Mouse (Mus musculus) kidney, embryonic 16.5 days (tissue): Measurements from ENCODE around the gene Kctd20. TPM values are rescaled to one million over a fixed set of nuclear protein-coding genes. Genes with fewer than 3 reads are reported as not detected.

Experiments
- ATAC-seq: fragments of 200-750 bp; cut with Nextera tagmentation; 2 replicates; pipeline ENCODE4 v1.8.0; 2017; ENCODE audit warnings: moderate TSS enrichment; ENCODE audit not compliant: low FRiP score, low TSS enrichment
- H3K27ac ChIP-seq: fragments of 300-500 bp; sonication (generic); 2 replicates; pipeline ENCODE4 v1.5.1; 2014; ENCODE audit warnings: low read length
- H3K27me3 ChIP-seq: fragments of 300-500 bp; sonication (generic); 2 replicates; pipeline ENCODE4 v1.6.1; 2014; ENCODE audit warnings: low read length, control low read depth, mixed read lengths; ENCODE audit not compliant: insufficient read depth
- H3K36me3 ChIP-seq: fragments of 300-500 bp; sonication (generic); 2 replicates; pipeline ENCODE4 v1.6.1; 2014; ENCODE audit warnings: low read length, control low read depth, mixed read lengths; ENCODE audit not compliant: insufficient read depth
- H3K4me1 ChIP-seq: fragments of 300-500 bp; sonication (generic); 2 replicates; pipeline ENCODE4 v1.6.1; 2014; ENCODE audit warnings: low read length, control low read depth, mixed read lengths; ENCODE audit not compliant: insufficient read depth
- H3K4me2 ChIP-seq: fragments of 300-500 bp; sonication (generic); replicated peaks from 2 replicates; pipeline ENCODE4 v1.6.1; 2014; ENCODE audit warnings: low read depth, low read length
- H3K4me3 ChIP-seq: fragments of 300-500 bp; sonication (generic); 2 replicates; pipeline ENCODE4 v1.5.1; 2014; ENCODE audit warnings: mild to moderate bottlenecking, low read length
- H3K9ac ChIP-seq: fragments of 300-500 bp; sonication (generic); replicated peaks from 2 replicates; pipeline ENCODE4 v1.6.1; 2014; ENCODE audit warnings: low read length
- H3K9me3 ChIP-seq: fragments of 300-500 bp; sonication (generic); 2 replicates; pipeline ENCODE4 v1.6.1; 2016; ENCODE audit warnings: low read length, control low read depth
- WGBS: fragments of 180-500 bp; shearing (Covaris S2); extraction: QIAGEN DNeasy Blood & Tissue Kit; methylation state at CpG from one replicate; pipeline ENCODE4 v1.1.7; 2014; 5-methylcytosine and 5-hydroxymethylcytosine counted together
- polyA plus RNA-seq: library from polyadenylated mRNA; unstranded; fragments of >200 nt; fragmentation: Nextera tagmentation; extraction: Ambion mirVana; gene quantifications from 2 replicates; pipeline ENCODE4 v1.2.1, GENCODE M21; 2015

The Kctd20 gene
- polyA plus RNA-seq, 1 experiment from 2014 or later: 89.5 TPM

DNA sequence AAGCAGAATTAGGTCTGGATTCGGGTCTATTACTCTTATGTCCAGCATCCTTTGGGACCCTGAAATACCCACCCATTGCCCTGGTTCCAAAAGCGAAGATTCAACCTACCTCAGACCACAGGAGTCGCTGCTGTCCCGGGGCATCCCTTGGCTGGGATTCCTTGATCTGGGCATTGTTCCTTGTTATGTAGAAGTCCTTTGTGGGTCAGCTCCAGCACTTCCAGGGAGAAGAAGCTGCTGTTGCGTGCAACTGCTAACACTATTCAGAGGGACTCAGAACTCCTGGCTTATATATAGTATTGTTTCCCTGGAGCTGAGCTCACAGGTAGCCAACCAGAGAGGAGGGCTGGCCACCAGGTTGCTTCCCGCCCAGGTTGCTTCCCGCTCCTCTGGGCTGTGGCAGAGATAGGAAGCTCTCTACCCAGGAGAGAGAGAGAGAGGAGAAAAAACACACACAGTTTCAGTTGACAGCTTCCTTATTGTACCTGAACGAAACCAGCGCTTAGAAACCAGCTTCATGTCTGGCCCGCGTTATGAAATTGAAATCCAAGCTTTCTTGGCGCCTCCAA, 36.6 kb upstream of the Kctd20 start, which contains the start of gene 4930539E08Rik:
TSS of gene 4930539E08Rik (minus strand) at position 265 of the 569 bp plus-strand sequence.
- no peak within 1 kb of the TSS for H3K9ac ChIP-seq
- no peaks in the 10 kb centered on the region for H3K36me3 ChIP-seq
- no peak within 1 kb of the TSS for H3K27ac ChIP-seq
- H3K27me3 ChIP-seq: no peaks in the 10 kb centered on the region
- H3K4me3 ChIP-seq: no peak within 1 kb of the TSS
- no peak for ATAC-seq
- no peaks in the 10 kb centered on the region for H3K9me3 ChIP-seq
- no peaks in the 10 kb centered on the region for H3K4me1 ChIP-seq
- no peak within 1 kb of the TSS for H3K4me2 ChIP-seq
- WGBS: 66% methylated on average over 12 of the region's 12 CpGs

DNA sequence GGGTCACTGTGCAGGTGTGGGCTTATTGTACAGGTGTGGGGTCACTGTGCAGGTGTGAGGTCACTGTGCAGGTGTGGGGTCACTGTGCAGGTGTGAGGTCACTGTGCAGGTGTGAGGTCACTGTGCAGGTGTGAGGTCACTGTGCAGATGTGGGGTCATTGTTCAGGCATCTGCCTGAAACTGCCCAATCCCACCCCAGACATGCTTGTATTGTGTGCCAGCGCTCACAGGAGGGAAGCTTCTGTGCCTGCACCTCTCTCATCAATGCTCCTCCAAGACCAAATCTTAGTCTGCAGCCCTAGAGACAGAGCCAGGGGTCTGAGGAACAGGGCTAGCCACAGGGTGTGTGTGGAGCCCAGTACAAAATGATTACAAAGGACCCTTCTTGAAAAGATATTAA, 35.2 kb upstream of the Kctd20 start:
- 87% methylated on average over 1 of the region's 1 CpGs for WGBS
- no peaks in the 10 kb centered on the region for H3K27me3 ChIP-seq
- ATAC-seq: no peak
- no peaks in the 10 kb centered on the region for H3K4me1 ChIP-seq
- no peak overlapping the region for H3K9ac ChIP-seq
- no peak overlapping the region for H3K4me2 ChIP-seq
- H3K4me3 ChIP-seq: no peak overlapping the region
- H3K27ac ChIP-seq: no peak overlapping the region
- no peaks in the 10 kb centered on the region for H3K36me3 ChIP-seq
- H3K9me3 ChIP-seq: no peaks in the 10 kb centered on the region

DNA sequence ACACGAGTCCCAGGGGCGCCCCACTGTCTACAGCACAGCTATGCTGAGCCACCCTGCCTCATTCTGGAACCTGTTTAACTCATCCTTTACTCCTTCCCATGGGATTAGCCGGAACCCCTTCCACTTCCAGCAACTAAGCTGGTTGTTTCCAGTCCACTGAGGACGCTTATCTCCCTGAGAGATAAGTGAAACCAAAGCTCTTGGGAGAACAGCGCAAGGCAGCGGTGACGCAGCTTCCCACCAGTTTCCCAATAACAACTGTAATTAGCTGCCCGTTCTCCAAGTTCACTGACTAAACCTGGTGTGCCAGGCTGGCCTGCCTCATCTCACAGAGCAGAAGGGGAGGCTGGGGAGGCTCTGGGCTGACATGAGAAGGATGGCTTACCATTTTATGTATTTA, 30.7 kb upstream of the Kctd20 start:
- no peak overlapping the region for H3K4me3 ChIP-seq
- peaks cover 17% of the 10 kb centered on the region for H3K4me1 ChIP-seq
- no peaks in the 10 kb centered on the region for H3K9me3 ChIP-seq
- H3K4me2 ChIP-seq: no peak overlapping the region
- ATAC-seq: no peak
- no peaks in the 10 kb centered on the region for H3K36me3 ChIP-seq
- H3K9ac ChIP-seq: no peak overlapping the region
- 72% methylated on average over 8 of the region's 8 CpGs for WGBS
- no peaks in the 10 kb centered on the region for H3K27me3 ChIP-seq
- H3K27ac ChIP-seq: no peak overlapping the region

DNA sequence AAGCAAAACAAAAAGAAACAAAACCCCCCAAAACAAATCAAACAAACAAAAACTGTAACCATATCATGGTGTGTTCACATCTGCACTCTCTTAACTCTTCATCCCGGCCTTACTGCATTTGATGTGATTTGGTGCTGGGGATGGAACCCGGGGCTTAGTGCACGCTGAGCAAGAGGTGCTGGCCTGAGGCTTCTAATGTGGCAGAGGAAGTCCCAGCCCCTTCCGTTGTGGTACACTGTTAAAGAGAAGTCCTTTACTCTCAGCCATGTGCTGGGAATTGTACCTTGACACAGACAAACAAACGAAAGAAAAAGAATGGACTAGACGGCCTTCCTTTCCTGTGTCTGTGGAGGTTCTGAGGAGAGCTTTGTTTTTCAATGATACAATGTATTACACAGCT, 29.7 kb upstream of the Kctd20 start:
- Histone ChIP-seq H3K4me1 (peaks cover 17% of the 10 kb centered on the region), H3K4me2 (no peak overlapping the region), H3K4me3 (no peak overlapping the region), H3K9ac (no peak overlapping the region), H3K9me3 (no peaks in the 10 kb centered on the region), H3K27me3 (no peaks in the 10 kb centered on the region), H3K27ac (no peak overlapping the region), H3K36me3 (no peaks in the 10 kb centered on the region)
- ATAC-seq: no peak
- 56% methylated on average over 6 of the region's 6 CpGs for WGBS

DNA sequence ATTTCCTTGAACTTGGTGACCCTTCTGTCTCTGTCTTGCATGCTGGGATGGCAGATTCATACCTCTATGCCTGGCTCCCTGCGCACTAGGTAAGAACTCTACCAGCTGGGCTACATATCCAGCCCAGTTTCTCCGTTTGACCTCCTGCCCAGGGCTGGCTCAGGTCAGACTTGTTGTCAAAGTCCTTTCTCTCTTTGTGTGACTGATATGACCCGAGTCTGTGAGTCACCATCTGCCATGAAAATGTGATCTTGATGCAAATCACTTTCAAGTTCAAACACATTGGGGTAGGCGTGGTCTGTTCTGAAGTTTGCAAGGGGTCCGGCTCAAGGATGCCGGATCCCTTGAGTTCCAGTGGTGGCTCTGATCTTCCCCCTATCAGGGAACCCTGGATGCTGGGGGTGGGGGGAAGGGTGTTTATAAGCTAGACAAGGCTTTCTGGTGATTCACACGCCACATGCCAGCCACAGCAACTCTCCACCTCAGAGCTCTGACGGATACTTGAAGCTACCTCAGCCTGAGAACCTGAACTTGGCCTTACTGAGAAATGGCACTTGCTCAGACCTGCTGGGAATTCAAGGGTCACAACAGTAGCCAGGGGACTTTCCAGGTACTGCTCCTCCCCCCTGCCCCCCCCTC, 26.7 kb upstream of the Kctd20 start:
- no peak overlapping the region for H3K9ac ChIP-seq
- H3K9me3 ChIP-seq: no peaks in the 10 kb centered on the region
- 82% methylated on average over 8 of the region's 8 CpGs for whole genome bisulfite sequencing
- peaks cover 22% of the 10 kb centered on the region for H3K4me1 ChIP-seq
- H3K4me2 ChIP-seq: no peak overlapping the region
- no peak overlapping the region for H3K4me3 ChIP-seq
- no peak overlapping the region for H3K27ac ChIP-seq
- no peaks in the 10 kb centered on the region for H3K27me3 ChIP-seq
- no peaks in the 10 kb centered on the region for H3K36me3 ChIP-seq
- ATAC-seq: no peak

DNA sequence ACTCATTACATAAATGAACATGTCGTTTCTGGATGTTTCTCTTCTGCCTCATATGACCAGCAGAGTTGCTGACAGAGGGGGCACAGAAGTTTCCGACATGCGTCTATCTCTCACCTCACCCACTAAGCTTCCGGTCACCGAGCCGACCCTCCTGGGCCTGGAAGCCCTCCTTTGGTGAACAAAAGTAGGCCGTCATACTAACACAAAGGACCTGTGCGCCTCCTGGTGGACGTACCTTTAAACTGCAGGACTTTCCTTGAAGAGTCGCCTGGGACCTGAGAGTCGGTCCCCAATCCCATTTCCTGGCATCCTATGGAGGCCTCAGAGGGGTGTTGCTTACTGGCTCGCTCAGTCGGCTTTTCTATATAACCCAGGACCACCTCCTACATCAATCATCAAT, 25.4 kb upstream of the Kctd20 start:
- Histone ChIP-seq H3K27ac (no peak overlapping the region), H3K4me3 (no peak overlapping the region), H3K4me2 (no peak overlapping the region), H3K9me3 (no peaks in the 10 kb centered on the region), H3K27me3 (no peaks in the 10 kb centered on the region), H3K36me3 (no peaks in the 10 kb centered on the region), H3K4me1 (peaks cover 33% of the 10 kb centered on the region), H3K9ac (no peak overlapping the region)
- ATAC-seq: no peak
- WGBS: 15% methylated on average over 13 of the region's 13 CpGs

DNA sequence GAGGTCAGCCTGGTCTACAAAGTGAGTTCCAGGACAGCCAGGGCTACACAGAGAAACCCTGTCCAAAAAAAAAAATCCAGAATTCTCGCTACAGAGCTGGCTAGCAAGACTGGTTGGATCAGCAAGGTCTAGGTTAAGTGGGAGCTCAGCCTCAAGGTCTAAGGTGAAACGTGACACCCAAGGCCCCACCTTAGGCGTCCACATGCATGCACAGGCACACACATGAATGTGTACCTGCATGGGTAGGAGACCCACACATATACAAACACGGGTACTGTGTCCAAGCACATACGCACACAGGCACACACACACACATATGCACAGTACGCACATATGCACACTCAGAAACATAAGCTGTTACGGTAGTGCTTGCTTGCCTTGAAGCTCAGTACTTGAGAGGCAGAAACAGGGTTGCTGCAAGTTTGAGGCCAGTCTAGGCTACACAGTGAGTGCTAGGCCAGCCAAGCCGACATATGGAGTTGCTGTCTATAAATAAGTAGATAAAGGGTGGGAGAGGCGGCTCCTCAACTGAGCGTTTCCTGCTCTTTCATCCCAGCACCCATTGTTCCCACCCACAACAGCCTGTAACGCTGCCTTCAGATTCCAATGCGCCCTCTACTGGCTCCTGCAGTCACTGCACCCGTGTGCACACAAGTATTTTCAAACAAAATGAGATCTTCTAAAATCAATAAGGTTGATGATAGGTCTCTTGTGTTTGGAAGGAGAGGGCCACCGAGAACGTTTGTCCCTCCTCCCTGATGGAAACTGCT, 24.7 kb upstream of the Kctd20 start:
- no peak for ATAC-seq
- Histone ChIP-seq H3K27me3 (no peaks in the 10 kb centered on the region), H3K9ac (no peak overlapping the region), H3K4me2 (no peak overlapping the region), H3K9me3 (no peaks in the 10 kb centered on the region), H3K4me1 (peaks cover 37% of the 10 kb centered on the region), H3K4me3 (no peak overlapping the region), H3K36me3 (no peaks in the 10 kb centered on the region), H3K27ac (no peak overlapping the region)
- WGBS: 45% methylated on average over 15 of the region's 15 CpGs

DNA sequence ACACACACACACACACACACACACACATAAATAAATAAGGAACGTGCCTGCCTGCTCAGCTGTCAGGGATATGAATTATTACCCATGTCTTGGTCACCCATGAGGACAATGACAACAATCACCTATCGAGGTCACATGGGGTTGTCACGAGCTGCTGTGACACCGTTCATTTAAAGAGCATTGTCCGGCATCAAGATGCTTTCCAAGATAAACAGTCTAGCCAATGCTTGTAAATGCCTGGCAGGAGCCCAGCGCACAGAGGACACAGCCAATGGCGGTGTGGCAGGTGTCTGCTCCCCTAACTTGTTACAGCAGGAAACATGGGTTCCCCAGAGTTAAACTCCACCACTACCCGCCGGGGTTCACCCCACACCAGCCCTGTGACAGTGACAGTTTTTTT, 23.7 kb upstream of the Kctd20 start:
- Histone ChIP-seq H3K4me2 (no peak overlapping the region), H3K9ac (no peak overlapping the region), H3K4me1 (peaks cover 31% of the 10 kb centered on the region), H3K27me3 (no peaks in the 10 kb centered on the region), H3K27ac (no peak overlapping the region), H3K9me3 (no peaks in the 10 kb centered on the region), H3K36me3 (no peaks in the 10 kb centered on the region), H3K4me3 (no peak overlapping the region)
- 68% methylated on average over 9 of the region's 9 CpGs for WGBS
- no peak for ATAC-seq

DNA sequence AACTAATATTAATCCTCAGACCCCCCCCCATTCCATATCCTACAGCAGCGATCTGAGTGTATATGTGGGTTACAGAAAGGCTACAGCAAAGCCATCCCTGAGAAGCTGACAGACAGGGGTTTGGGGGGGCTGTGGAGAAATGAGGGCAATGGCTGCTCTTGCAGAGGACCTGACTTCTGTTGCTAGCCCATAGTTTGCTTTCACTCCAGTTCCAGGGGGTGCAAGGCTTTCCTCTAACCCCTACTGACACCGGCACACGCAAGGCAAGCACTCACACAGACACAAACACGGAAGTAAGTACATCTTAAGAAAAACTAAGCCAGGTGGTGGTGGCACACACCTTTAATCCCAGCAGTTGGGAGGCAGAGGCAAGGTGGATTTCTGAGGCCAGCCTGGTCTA, 22.4 kb upstream of the Kctd20 start:
- ATAC-seq: no peak
- peaks cover 29% of the 10 kb centered on the region for H3K4me1 ChIP-seq
- WGBS: 87% methylated on average over 4 of the region's 4 CpGs
- H3K9me3 ChIP-seq: no peaks in the 10 kb centered on the region
- H3K4me2 ChIP-seq: no peak overlapping the region
- no peaks in the 10 kb centered on the region for H3K36me3 ChIP-seq
- H3K4me3 ChIP-seq: no peak overlapping the region
- H3K27me3 ChIP-seq: no peaks in the 10 kb centered on the region
- H3K27ac ChIP-seq: peak overlapping the region; percentile 97; the same call in 1 of the 2 replicates
- no peak overlapping the region for H3K9ac ChIP-seq
